Mouse (Mus musculus) limb, embryonic 14.5 days (tissue): Measurements from ENCODE around the gene Hist1h2ac. TPM values are rescaled to one million over a fixed set of nuclear protein-coding genes. Genes with fewer than 3 reads are reported as not detected.
A peak's percentile ranks its signal among the peaks of the same experiment; 100 is the strongest.

Experiments used
- ATAC-seq: fragments of 200-750 bp; cut with Nextera tagmentation; 2 replicates; pipeline ENCODE4 v1.8.0; 2017; ENCODE audit warnings: low read depth, moderate number of reproducible peaks, moderate TSS enrichment; ENCODE audit not compliant: low FRiP score
- DNase-seq: peaks from one replicate; pipeline ENCODE4 v3.0.0-alpha.2; 2015; ENCODE audit warnings: low spot score
- H3K27ac ChIP-seq: fragments of 300-500 bp; sonication (generic); replicated peaks from 2 replicates; pipeline ENCODE4 v1.5.1; 2014; ENCODE audit warnings: low read depth, mild to moderate bottlenecking, low read length, moderate library complexity, mixed read lengths
- H3K27me3 ChIP-seq: fragments of 300-500 bp; sonication (generic); 2 replicates; pipeline ENCODE4 v1.6.1; 2014; ENCODE audit warnings: low read length, mixed read lengths; ENCODE audit not compliant: control insufficient read depth, insufficient read depth
- H3K36me3 ChIP-seq: fragments of 300-500 bp; sonication (generic); 2 replicates; pipeline ENCODE4 v1.6.1; 2014; ENCODE audit warnings: mild to moderate bottlenecking, low read length, moderate library complexity, mixed read lengths; ENCODE audit not compliant: control insufficient read depth, insufficient read depth
- H3K4me1 ChIP-seq: fragments of 300-500 bp; sonication (generic); 2 replicates; pipeline ENCODE4 v1.6.1; 2014; ENCODE audit warnings: antibody characterized with exemption, low read length, mixed read lengths; ENCODE audit not compliant: control insufficient read depth, insufficient read depth
- H3K4me2 ChIP-seq: fragments of 300-500 bp; sonication (generic); replicated peaks from 2 replicates; pipeline ENCODE4 v1.6.1; 2014; ENCODE audit warnings: low read depth, mild to moderate bottlenecking, low read length, moderate library complexity; ENCODE audit not compliant: severe bottlenecking
- H3K4me3 ChIP-seq: fragments of 300-500 bp; sonication (generic); replicated peaks from 2 replicates; pipeline ENCODE4 v1.5.1; 2014; ENCODE audit warnings: low read length
- H3K9ac ChIP-seq: fragments of 300-500 bp; sonication (generic); 2 replicates; pipeline ENCODE4 v1.6.1; 2014; ENCODE audit warnings: mild to moderate bottlenecking, low read depth, low read length, moderate library complexity; ENCODE audit not compliant: severe bottlenecking
- H3K9me3 ChIP-seq: fragments of 300-500 bp; sonication (generic); 2 replicates; pipeline ENCODE4 v1.6.1; 2016; ENCODE audit warnings: low read length; ENCODE audit not compliant: control insufficient read depth
- POLR2A ChIP-seq: fragments of 200-500 bp; IDR thresholded peaks from 2 replicates; pipeline ENCODE4 v1.8.0; 2012; ENCODE audit warnings: inconsistent platforms, mild to moderate bottlenecking, moderate library complexity, borderline replicate concordance; ENCODE audit not compliant: insufficient read depth, insufficient read length; ENCODE audit errors: extremely low read depth
- WGBS: fragments of 180-500 bp; shearing (Covaris S2); extraction: QIAGEN DNeasy Blood & Tissue Kit; methylation state at CpG from one replicate; pipeline ENCODE4 v1.1.7; 2014; 5-methylcytosine and 5-hydroxymethylcytosine counted together
- polyA plus RNA-seq, 2 experiments: library from polyadenylated mRNA; depleted of rRNA in 1 of 2; stranded (reverse) in 1 of 2; unstranded in 1 of 2; fragments of >200 nt; fragmentation: Nextera tagmentation in 1 of 2; extraction: Ambion mirVana in 1 of 2; gene quantifications; 2 replicates each; pipeline versions ENCODE4 v1.2.1 to v1.2.3; 2012 to 2014

The Hist1h2ac gene
- polyA plus RNA-seq, 2 experiments, result 0.78 to 1.6 TPM

DNA sequence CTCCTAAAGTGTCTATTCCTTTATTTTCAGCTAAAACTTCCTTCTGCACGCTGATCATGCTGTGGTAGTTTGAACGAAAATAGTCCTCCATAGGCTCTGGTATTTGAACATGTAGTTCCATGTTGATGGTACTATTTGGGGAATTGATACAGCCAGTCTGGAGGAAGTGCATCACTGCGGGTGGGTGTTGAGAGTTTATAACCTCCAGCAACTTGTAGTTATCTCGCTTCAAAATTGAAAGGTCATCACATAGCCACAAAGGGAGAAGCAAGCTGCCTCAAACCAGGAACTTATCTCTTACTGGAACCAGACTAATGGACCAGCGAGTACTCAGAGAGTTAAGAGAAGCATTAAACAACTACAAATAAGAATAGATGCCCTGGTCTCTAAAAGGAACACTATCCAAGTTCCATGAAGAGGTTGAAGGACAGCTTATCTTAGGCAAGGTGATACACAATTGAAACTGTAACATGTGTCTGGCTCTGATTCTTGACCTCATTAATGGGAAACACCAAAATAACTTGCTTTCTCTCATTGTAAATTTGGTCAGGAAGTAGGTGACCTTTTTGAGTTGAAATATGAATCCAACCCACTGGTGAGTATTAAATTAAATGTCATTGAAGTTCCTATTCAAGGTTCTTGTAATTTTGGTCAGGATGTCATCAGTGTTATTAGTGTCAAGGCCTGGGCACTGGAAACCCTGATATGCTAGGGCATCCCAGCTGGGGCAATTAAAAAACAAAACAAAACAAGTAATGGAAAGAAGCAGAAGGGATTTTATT lies 32.7 kb upstream of the Hist1h2ac start:
- Histone ChIP-seq H3K4me1 (0 out of 2 replicates have a peak, but pooled peaks cover 5% of the 10 kb centered on the region), H3K27me3 (no peaks in the 10 kb centered on the region), H3K27ac (no peak overlapping the region), H3K9ac (no peak overlapping the region), H3K4me3 (no peak overlapping the region), H3K9me3 (no peaks in the 10 kb centered on the region), H3K4me2 (no peak overlapping the region), H3K36me3 (no peaks in the 10 kb centered on the region)
- 83% methylated on average over 5 of the region's 5 CpGs for WGBS
- no peak for ATAC-seq
- TF ChIP-seq POLR2A, result no peak
- no peak for DNase-seq

DNA sequence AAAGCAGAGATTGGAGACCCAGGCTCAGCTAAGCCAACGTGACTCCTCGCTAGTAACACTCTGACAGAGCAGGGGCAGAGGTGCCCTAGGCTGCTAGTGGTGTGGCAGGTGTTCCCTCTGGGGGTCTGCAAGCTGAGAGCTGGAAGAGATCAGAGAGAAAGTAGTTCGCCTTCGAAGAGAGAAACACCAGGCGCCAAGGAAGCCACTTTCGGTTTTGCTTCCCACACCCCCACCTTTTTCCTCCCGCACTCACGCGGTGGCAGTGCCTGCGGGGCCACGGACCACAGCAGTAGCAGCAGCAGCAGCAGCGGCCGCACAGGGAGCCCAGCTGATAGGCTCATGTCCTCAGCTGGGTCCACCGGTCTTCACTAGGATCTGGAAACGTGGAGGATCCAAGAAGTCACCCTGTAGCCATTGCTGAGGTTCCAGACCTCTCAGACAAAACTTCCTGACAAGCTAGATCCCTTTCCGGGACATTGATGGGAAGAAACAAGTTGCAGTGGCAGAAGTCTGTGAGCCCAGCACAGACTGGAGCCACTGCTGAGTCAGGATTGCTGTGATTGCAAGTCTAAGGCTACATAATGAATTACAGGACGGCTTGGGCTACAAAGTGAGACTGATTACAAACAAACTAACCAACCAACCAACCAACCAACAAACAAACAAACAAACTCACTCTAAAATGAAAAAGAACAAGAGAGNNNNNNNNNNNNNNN lies 26.8 kb upstream of the Hist1h2ac start, which contains the start of gene Hfe:
Hfe (minus strand) TSS at position 481 of the 716 bp plus-strand sequence.
- peak; percentile 36 for DNase-seq
- Histone ChIP-seq H3K9me3 (no peaks in the 10 kb centered on the region), H3K9ac (peak within 1 kb of the TSS; percentile 57), H3K4me2 (peak within 1 kb of the TSS; percentile 64), H3K36me3 (no peaks in the 10 kb centered on the region), H3K4me3 (peak within 1 kb of the TSS; percentile 39), H3K4me1 (peaks cover 10% of the 10 kb centered on the region), H3K27me3 (no peaks in the 10 kb centered on the region), H3K27ac (no peak within 1 kb of the TSS; the same call in 1 of the 2 replicates)
- WGBS, result 2% methylated on average over 17 of the region's 17 CpGs
- ATAC-seq, result peak; percentile 42; the same call in 1 of the 2 replicates
- no peak for TF ChIP-seq POLR2A

DNA sequence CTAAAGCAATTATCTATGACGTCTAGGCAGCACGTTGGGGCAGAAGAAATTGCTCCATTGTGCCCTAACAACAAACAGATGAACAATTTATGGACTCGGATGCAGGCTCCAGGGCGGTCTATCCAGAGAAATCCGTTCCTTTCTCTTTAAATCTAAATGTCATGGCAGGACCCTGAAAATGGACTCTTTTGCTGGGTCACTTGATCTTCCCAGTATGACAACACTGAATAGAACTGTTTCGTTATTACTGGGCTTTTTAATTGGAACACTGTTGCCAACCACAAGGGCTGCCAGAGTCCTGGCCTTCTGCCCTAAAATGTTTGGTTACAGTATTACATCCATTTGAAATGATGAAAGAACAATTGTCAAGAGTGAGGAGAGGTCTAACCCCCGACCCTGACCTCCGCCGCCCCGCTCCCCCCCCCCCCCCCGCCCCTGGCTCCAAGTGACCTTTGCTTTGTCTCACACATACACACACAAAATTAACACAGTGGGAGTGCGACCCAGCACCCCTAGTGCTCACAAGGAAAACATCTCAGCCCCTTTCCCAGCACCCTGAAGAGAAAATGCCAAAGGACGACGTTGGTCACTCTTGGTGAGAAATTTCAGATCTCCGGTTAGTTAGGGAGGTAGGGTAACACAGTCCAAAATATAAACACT lies 26.1 kb upstream of the Hist1h2ac start:
- no peaks in the 10 kb centered on the region for H3K9me3 ChIP-seq
- peaks cover 10% of the 10 kb centered on the region for H3K4me1 ChIP-seq
- H3K4me2 ChIP-seq, result peak overlapping the region; percentile 64
- ATAC-seq (peak; percentile 21; the same call in 1 of the 2 replicates), DNase-seq (no peak)
- H3K9ac ChIP-seq, result peak overlapping the region; percentile 57
- H3K27me3 ChIP-seq, result no peaks in the 10 kb centered on the region
- no peaks in the 10 kb centered on the region for H3K36me3 ChIP-seq
- H3K4me3 ChIP-seq, result peak overlapping the region; percentile 39
- TF ChIP-seq POLR2A, result no peak
- no peak overlapping the region for H3K27ac ChIP-seq
- WGBS, result 16% methylated on average over 15 of the region's 15 CpGs

DNA sequence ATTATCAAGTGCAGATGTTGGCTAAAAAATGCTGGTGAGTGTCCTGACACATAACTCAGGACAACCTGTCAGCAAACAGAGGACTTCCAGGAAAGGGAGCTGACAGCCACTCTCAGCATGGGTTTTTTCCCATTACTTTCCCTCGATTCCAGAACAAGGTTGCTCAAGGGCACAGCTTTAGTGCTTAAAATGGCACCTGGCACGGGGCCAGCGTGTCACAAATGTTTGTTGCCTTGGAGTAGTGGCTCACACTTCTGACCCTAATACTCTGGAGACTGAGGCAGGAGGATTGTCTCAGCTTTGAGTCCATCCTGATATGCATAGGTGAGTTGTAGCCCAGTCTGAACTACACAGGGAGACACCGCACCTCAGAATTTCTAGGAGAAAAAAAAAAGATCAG lies 24.9 kb upstream of the Hist1h2ac start:
- H3K27ac ChIP-seq, result no peak overlapping the region
- ATAC-seq, result no peak
- no peaks in the 10 kb centered on the region for H3K9me3 ChIP-seq
- H3K4me2 ChIP-seq, result no peak overlapping the region
- H3K27me3 ChIP-seq, result no peaks in the 10 kb centered on the region
- TF ChIP-seq POLR2A, result no peak
- no peaks in the 10 kb centered on the region for H3K36me3 ChIP-seq
- no peak overlapping the region for H3K9ac ChIP-seq
- peaks cover 10% of the 10 kb centered on the region for H3K4me1 ChIP-seq
- H3K4me3 ChIP-seq, result no peak overlapping the region
- 62% methylated on average over 4 of the region's 4 CpGs for WGBS
- DNase-seq, result no peak

DNA sequence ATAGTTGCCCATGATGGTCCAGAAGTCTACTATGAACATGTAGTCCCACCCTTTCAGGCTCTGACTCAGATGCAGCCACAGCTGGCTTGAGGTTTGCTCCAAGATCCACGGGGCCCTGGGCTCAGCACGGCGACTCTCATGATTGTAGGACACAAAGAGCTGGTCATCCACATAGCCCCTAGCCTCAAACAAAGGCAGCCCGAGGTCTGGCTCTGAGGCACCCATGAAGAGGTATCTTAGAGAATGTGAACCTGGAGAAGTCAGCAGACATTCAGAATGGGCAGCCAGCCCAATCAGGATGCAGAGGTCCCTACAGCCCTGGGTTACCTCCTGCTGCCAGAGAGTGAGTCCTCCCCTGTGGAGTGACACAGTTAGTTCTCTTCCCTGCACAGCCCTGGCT lies 24.3 kb upstream of the Hist1h2ac start:
- H3K4me2 ChIP-seq, result no peak overlapping the region
- H3K36me3 ChIP-seq, result no peaks in the 10 kb centered on the region
- no peaks in the 10 kb centered on the region for H3K9me3 ChIP-seq
- no peak overlapping the region for H3K27ac ChIP-seq
- peaks cover 10% of the 10 kb centered on the region for H3K4me1 ChIP-seq
- ATAC-seq, result no peak
- no peak overlapping the region for H3K9ac ChIP-seq
- no peak overlapping the region for H3K4me3 ChIP-seq
- 80% methylated on average over 4 of the region's 4 CpGs for WGBS
- no peak for DNase-seq
- H3K27me3 ChIP-seq, result no peaks in the 10 kb centered on the region
- no peak for TF ChIP-seq POLR2A
